Mouse (Mus musculus) naive thymus-derived CD4-positive, alpha-beta T cell, adult 2 months (primary cell): ENCODE measurements at regions not wholly inside any gene's neighbourhood (a gene's known extent, or its start where the extent isn't known, plus 50 kb on each side); places are given as distances from the start of the nearest gene placed in this dataset.

Source experiments
- DNase-seq: peaks from one replicate; pipeline ENCODE4 v3.0.0-alpha.2; 2011; ENCODE audit warnings: low read depth

DNA sequence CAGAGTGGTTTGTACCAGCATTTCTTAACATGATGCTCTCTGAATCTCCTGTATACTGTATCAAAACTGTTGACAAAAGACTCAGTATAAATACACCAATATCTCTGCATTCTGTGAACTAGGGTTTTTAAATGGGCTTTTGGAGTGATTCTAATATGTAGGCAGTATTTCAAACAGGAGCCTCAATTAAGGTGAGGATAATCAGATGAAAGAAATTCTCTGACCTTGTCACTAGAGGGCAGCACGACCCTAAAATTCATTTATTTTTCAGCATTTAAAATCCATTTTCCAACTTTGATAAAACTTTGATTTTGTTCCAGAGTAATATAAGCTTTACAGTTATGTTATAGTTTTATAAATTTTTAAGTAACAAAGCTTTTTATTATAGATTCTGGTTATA lies 114.5 kb downstream of the Rfx6 start:
- DNase-seq: peak; percentile 16

DNA sequence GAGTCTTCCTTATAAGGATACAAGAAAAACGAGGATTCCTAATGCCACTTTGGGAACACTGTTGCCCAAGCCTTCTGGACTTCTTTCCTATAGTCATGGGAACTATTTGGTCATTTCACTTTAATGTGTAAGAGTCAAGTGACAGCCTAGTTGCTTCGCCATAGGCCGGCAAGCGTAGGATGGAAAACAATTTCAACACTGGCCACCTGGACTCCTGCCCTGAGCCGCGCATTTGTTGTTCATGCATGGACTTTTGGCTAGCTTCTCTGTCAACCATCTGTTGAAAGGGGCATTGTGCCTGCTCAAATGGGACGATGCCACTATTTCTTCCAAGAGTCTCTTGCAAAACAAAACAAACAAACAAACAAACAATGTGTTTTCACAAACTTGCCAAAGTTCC lies 116.3 kb downstream of the Rfx6 start:
- DNase-seq: no peak

DNA sequence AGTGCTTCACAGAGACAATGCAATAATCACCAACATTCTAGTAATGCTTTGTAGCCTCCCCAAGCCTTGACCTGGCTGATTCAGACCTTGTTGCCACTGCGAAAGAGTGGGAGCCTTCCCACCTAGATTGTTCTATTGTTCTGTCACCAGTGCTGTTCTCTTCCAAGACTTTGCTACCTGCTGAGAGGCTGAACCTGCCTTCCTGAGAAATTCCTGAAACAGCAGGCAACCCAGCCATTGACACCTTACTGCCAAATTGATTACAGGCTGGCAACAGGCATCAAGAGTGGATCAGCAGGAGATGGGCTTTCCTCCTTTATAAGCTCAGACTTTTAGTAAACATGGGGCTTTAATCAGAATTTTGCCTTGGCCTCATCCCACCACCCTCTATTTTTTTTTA lies 139.1 kb downstream of the Rfx6 start:
- no peak for DNase-seq

DNA sequence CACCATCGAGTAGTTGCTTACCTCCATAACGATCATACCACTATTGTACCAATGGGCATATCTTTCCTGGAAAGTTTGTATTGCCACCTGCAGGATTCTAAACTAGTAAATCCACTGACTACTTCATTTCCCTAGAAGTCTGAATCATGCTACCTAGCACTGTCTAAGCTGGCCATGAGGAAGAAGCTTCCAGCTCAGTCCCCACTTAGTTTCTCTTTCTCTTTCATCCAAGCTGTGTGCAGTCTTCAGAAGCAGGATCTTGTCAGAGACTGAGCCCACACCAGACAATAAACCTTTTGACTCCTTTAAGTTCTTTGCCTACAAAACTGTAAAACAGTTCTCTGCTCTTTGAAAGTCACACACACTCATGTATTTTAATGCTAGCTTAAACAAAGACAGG lies 146.3 kb downstream of the Rfx6 start:
- DNase-seq: no peak

DNA sequence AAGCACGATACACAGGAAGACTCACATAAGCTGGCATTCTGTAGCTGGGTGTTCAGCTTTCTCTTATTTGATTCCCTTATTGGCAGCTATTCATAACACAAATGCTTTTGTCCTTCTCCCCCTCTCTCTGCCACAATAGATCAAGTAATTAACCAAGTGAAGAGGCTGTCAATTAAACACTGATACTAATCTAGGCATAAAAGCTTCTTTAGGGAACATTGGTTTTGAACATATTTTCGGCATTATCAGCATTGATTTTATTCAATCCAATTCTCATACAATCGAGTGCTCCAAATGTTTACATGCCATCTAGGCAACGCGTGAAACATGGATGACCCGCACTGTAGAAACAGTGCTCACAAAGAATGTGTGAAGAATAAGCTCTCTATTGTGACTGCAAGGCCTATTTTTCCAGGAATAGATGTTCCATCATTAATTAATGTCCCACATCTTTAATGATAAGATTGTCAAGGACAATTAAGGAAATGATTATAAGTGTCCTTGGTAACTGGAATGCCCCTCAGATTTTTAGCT lies 148.9 kb downstream of the Rfx6 start:
- no peak for DNase-seq

DNA sequence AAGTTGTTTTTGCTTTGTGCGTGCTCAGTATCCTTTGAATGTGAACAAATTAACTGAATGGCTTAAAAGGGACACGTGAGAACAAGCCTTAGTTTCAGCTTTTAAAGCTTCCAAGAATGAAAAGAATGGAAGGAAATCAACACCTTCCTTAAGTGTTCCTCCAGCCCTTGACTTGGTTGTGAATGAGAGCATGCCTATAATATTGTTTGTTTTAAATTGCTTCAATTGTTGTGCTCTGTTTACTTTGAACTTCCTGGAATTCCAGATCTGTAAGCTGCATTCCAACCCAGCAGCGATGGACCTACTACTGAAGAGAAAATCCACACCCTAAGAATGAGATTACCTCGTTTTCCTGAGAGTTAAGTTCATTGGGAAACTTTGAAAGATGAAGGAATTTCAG lies 154.9 kb downstream of the Rfx6 start:
- no peak for DNase-seq

DNA sequence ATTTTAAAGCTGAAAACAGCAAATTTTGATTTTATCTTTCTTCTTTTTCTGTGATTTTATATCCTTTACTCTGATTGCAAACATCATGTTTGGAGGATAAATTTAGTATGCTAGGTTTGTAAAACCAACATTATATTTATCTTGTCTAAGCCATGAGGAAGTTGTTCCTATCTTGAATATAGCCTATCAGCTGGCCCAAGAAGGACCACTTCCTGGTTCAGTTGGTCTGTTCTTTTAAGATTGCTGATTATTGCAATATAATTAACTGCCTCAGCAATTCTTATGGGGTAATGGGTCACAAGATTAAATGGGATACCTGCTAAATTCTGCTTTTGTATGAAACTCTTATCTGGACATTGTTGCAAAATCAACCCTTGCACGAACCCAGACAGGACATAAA lies 165.5 kb downstream of the Rfx6 start:
- no peak for DNase-seq

DNA sequence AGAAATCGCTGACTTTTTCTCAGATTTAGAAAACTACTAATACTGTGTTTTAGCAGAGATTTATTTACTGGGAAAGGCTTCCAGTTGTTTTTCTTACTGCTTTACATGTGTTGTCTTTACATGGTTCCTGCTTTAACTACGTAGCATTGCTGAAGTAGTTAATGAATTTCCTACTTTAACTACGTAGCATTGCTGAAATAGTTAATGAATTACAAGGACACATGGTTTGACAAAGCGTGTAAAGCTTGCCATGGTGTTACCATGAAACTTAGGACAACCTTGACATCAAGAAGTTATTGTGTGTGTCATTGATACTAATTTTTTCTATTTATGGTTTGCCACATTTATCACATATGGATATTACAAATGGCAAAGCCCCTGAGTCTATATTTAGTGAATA lies 168.7 kb downstream of the Rfx6 start:
- DNase-seq: no peak

DNA sequence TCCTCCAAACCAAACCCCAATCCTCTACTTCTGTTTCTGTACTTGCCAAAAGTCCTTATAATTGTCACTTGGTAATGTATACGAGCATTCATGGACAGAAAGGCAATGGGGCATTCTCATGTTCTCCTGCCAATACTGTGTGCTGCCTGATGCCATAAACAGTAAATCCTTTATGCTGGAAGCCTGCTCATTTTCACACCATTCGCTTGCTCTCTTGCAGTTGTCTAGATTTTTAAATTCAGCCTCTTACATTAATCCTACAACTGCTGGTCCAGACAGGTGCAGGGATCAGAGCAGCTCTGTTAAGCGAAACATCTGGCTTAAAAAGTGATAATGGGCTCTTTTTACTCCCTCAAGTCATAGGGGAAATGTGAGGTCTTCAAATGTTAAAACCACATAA lies 152.9 kb upstream of the Vgll2 start:
- DNase-seq: no peak

DNA sequence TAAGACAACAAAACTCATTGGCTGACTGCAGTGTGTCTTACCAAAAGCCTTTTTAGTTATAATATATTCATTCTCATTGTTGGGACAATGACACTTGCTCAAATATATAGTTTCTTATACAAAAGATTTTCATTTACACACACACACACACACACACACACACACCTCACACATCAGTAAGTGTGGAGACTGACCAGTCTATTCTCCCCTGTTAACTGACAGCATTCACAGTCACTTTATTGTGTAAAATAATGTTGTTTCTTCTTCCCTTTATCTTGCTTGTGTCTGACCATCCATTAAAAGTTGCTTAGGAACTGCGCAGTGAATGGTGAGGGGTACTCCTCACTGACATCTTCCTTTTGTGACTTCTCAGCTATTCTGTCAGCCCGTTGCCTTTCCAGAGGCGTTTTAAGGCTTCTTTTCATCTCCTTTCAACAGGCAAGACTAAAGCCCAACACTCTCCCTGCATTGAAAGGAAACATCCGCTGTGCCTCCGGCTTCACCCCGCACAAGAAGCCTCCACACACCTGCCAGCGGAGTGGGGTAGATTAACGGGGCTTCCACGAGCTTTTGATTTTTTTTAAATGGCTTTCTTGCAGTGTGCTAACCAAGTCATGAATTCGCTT lies 111.1 kb upstream of the Vgll2 start:
- no peak for DNase-seq

DNA sequence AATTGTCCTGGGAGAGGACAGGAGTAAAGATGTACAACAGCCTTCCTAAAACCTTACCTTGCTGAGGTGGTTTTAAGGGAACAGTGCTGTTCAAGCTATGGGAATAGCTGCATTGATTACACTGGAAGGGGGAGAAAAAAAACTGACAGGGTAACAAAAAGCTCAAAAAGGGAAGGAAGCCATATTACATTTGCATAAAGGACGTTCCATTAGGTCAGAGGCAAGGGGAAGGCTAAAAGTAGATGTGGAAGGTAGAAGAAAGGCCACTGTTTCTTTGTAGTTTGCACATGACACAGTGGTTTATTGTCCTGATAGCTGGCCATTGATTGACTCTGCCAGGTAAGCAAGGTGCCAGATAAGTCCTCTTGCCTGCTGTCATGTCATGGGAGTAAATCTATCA lies 110.2 kb upstream of the Vgll2 start:
- no peak for DNase-seq

DNA sequence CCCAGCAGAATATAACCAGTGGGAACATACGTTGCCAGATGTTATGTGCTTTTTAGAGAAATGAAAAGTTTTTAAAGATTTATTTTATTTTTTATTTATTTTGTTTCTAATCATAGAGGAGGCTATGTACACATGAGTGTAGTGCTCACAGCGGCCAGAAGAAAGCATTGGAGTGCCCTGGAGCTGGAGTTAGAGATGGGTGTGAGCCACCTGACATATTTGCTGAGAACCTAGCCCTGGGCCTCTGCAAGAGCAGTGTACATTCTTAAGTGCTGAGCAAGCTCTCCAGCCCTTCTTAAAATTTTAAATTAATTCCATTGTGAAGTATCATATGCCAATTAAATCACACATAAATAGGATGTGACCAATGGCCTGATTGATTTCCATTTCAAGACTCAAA lies 95.7 kb upstream of the Vgll2 start:
- no peak for DNase-seq

DNA sequence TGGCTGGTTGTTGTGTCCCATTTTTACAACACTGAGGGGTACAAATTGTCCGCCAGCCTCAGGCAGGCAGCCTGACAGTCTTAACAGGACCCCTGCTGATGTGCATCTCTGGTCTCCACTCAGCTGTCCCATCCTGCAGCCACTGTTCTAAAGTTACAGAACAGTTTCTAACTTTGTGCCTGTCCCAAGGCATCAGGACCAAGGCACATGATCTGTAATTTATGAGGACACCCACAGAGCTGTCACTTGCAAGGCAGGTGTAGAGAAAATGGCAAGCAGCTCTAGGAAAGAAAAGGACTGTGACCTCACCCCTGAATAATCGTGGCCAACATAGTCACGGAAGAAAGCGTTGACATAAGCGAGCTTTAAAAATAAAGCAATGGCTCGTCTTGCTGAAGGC lies 93.0 kb upstream of the Vgll2 start:
- no peak for DNase-seq

DNA sequence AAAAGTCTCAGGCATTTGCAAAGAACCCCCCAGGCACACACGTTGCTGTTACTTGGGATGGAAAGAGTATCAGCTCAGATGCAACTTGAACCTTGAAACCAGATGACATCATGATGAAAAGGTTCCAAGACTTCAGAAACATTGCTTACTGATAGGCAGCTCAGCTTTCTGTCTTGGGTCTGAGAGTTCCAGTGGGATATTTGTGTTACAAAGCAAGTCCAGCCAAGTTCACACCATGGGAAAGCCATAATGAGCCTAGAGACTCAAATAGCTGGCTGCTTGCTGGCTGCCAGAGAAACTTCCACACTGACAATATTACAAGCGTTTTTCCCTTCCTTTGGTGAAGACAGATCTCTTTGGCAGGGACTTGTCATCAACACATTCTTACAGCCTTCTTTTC lies 92.0 kb upstream of the Vgll2 start:
- DNase-seq: no peak

DNA sequence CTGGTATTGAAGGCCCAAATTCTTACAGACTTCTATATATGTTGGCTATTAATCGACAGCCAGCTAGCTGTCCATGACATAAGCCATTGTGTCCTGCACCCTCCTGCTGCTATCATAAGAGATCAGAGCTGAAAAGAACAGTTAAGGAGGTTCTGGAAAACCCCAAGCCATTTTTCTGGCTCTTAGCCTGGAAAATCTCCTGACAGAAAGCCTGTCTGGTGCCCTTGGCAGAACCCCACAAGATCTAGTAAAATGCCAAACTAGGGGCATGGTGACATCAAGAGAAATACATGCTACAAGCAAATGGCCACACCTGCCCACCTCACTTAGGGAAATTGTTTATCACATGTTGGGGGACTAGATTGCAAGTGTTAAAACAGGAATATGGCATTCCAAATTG lies 91.6 kb upstream of the Vgll2 start:
- DNase-seq: no peak

DNA sequence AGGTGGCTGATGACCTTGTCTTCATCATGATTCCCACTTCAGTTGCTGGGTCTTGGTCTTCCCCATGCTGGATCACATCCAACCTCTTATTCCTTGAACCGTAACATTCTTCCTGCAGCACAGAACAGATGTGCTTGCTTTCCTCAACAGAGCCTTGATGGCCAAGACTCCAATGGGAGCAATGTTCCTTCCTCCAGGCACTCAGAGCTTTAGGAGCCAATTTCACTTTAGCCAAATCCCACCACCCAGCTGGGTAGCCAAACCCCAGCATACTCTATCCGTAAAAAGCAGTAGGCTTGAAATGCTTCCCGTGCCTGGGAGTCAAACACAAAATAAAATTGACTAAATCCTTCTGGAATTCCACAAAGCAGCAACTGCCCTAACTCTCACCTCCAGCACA lies 86.8 kb upstream of the Vgll2 start:
- no peak for DNase-seq

DNA sequence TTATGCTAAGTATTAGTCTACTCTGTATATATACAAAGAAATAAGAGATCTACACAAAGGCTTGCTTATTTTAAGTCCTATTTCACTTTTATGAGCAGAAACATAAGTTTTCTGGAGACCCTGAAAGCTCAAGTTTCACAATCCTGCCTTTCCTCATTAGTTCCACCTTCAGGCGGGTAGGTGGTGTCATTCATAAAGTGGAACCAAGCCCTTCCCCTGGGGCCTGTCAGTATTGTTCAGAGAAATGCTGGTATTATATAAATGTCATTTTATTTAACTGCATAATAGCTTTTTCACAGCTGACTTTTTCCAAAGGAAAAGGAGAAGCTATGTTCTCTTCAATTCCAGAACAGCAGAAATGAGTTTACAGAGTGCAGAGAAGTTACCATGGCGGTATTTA lies 81.1 kb upstream of the Vgll2 start:
- DNase-seq: no peak

DNA sequence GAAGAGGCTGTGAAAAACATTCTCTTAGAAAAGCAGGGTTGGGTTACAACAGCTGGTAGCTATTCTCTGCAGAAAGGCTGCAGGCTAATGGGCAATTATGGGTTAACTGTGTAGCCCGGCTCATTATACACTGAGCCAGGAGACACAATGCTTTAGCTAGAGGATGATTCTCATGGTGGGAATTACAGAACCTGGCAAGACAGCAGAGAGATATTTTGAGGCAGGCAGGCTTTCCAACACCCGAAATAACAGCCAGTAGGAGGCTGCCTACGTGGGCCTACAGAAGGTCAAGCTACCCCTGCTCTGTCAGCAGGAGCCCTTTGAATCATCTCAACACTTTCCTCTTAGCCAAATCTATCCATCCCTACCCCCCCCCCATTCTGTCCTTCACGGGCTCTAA lies 76.6 kb upstream of the Vgll2 start:
- no peak for DNase-seq

DNA sequence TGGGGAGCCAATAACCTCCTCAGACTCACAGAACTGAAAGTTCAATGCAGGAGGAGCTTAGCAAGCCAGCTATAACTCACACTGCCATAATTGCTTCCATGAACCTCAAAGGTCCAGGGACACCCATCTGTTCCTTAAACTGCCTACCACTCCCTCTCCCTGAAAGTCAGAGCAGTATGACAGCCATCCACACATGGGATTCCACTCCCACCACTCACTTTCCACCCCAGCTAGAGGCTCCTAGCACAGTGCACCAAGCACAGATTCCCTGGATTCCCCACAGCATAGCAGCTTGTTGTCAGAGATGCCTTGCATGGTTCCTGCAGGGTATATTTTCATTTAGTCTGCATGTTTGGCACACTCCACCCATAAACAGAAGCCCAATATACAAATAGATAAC lies 76.1 kb upstream of the Vgll2 start:
- no peak for DNase-seq

DNA sequence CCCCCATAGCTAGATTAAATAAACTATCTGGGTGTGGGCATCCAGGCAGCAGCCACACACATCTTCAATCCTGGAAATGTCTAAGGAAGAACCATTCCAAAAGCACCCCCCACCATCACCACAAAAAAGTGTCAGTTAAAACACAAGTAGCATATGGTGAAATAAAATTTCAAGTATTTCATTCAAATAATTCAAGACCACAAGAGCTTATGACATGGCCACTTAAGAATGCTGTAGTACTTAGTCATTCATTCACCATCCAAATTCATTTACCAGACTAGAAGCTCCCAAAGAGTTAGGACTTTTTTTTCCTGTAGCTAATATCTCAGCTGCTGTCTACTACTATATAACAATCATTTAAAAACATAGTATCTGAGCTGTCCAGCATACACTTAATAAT lies 75.4 kb upstream of the Vgll2 start:
- DNase-seq: no peak

DNA sequence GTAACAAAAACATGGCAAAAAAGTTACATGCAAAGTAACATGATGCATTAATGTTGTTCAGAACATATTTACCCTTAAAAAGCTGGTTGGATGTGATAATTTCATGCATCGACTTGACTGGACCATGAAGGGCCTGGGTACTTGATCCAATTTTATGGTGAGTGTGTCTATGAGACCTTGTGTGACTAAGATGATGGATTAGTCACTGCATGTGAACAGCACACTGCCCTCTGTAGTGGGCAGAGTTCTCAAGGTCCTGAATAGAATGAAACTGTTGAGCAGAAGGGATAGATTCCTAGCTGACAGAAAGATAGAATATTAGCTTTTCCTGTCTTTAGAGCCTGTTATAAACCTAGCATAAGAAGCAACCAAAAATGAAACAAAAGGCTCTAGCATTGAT lies 72.3 kb upstream of the Vgll2 start:
- no peak for DNase-seq

DNA sequence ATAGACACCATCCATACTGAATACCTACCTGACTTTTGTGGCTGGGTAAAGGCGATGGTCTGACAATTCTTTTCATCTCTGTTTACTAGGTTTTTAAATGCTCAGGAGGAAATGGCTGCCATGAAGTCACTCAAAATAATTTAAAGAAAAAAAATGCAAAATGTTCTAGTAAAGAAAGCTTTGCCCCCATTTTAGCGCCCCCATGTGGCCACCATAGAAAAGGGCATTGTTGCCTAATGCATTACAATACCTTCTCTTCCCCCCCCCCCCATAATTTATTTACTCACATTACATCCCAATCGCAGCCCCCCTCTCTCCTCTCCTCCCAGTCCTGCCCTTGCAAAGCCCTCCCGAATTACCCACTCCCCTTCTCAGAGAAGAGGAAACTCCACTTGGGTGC lies 70.3 kb upstream of the Vgll2 start:
- DNase-seq: no peak

DNA sequence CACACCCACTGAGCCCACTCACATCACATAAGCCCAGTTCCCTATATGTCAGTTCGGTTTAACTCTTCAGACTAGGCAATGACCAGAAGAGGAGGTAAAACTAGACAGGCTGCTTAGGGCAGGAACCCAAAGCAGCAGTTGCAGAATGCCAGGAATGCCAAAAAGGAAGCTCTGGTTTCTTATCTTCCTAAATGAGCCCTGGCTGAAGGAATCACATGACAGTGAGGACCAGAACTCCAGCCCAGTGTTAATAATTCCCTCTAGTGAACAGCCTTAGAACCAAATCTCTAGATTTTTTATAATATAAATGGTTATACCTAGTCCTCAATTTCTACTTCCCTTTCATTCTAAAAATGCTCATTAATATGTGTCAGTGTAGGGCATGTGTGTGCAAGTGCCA lies 65.8 kb upstream of the Vgll2 start:
- no peak for DNase-seq

DNA sequence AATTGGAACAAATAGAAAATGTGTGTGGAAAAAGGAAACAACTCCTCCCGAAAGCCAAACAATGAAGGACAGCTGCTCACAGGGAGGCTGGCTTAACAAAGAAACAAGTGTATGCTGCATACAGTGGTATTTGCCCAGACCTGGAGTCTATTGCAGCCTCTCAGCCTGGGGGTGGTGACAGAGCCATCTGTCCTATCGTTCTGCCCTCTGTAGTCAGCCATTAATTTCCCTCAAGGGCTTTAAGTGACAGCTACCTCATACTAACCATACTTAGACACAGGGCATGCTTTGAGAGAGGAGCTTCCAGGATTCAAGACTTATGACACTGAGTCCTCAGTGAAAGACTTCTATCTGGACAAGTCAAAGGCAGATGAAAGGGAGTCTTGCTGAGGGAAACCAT lies 60.8 kb upstream of the Vgll2 start:
- no peak for DNase-seq

DNA sequence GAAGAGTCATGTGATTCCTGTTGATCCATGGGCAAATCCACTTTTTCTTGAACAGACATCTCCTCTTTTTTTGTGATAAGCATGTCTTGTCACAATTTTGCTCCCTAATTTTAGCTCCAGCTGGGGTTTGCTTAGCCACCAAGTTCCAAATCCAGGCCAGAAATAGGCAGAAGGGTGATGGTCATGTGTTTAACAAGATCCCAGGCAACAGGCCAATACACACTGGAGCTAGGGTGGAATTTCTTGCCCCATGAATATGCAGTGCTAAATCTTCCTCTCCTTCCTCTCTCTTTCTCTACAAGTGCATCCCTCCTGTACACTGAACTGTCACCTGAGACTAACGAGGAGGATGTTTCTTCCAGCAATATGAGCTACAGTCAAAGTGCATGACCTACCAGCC lies 58.6 kb upstream of the Vgll2 start:
- DNase-seq: no peak
